Mouse (Mus musculus) stomach, embryonic 16.5 days (tissue): ENCODE results near the gene Lhx8. TPM values are rescaled to one million over a fixed set of nuclear protein-coding genes. Genes with fewer than 3 reads are reported as not detected.
A peak's percentile ranks its signal among the peaks of the same experiment; 100 is the strongest.

Experiments
- ATAC-seq: fragments of 200-750 bp; cut with Nextera tagmentation; 2 replicates; pipeline ENCODE4 v1.8.0; 2017; ENCODE audit warnings: moderate number of reproducible peaks, moderate TSS enrichment; ENCODE audit not compliant: insufficient read depth, low FRiP score
- H3K27ac ChIP-seq: fragments of 300-500 bp; sonication (generic); 2 replicates; pipeline ENCODE4 v1.5.1; 2014; ENCODE audit warnings: low read length
- H3K27me3 ChIP-seq: fragments of 300-500 bp; sonication (generic); 2 replicates; pipeline ENCODE4 v1.6.1; 2014; ENCODE audit warnings: low read length, control low read depth, mixed read lengths; ENCODE audit not compliant: control insufficient read depth, insufficient read depth
- H3K36me3 ChIP-seq: fragments of 300-500 bp; sonication (generic); 2 replicates; pipeline ENCODE4 v1.6.1; 2014; ENCODE audit warnings: low read length; ENCODE audit not compliant: control insufficient read depth, insufficient read depth
- H3K4me1 ChIP-seq: fragments of 300-500 bp; sonication (generic); 2 replicates; pipeline ENCODE4 v1.6.1; 2014; ENCODE audit warnings: low read length, control low read depth, mixed read lengths; ENCODE audit not compliant: control insufficient read depth, insufficient read depth
- H3K4me2 ChIP-seq: fragments of 300-500 bp; sonication (generic); 2 replicates; pipeline ENCODE4 v1.6.1; 2014; ENCODE audit warnings: low read depth, low read length, mixed read lengths
- H3K4me3 ChIP-seq: fragments of 300-500 bp; sonication (generic); replicated peaks from 2 replicates; pipeline ENCODE4 v1.5.1; 2014; ENCODE audit warnings: mild to moderate bottlenecking, low read length
- H3K9ac ChIP-seq: fragments of 300-500 bp; sonication (generic); 2 replicates; pipeline ENCODE4 v1.6.1; 2014; ENCODE audit warnings: low read length
- H3K9me3 ChIP-seq: fragments of 300-500 bp; sonication (generic); replicated peaks from 2 replicates; pipeline ENCODE4 v1.6.1; 2016; ENCODE audit warnings: low read length, control low read depth; ENCODE audit not compliant: control insufficient read depth
- WGBS: fragments of 180-500 bp; shearing (Covaris S2); extraction: QIAGEN DNeasy Blood & Tissue Kit; methylation state at CpG from one replicate; pipeline ENCODE4 v1.1.7; 2014; 5-methylcytosine and 5-hydroxymethylcytosine counted together
- polyA plus RNA-seq: library from polyadenylated mRNA; unstranded; fragments of >200 nt; fragmentation: Nextera tagmentation; extraction: Ambion mirVana; gene quantifications from 2 replicates; pipeline ENCODE4 v1.2.1, GENCODE M21; 2015

The Lhx8 gene
- polyA plus RNA-seq, 1 experiment from 2014 or later = not detected

DNA sequence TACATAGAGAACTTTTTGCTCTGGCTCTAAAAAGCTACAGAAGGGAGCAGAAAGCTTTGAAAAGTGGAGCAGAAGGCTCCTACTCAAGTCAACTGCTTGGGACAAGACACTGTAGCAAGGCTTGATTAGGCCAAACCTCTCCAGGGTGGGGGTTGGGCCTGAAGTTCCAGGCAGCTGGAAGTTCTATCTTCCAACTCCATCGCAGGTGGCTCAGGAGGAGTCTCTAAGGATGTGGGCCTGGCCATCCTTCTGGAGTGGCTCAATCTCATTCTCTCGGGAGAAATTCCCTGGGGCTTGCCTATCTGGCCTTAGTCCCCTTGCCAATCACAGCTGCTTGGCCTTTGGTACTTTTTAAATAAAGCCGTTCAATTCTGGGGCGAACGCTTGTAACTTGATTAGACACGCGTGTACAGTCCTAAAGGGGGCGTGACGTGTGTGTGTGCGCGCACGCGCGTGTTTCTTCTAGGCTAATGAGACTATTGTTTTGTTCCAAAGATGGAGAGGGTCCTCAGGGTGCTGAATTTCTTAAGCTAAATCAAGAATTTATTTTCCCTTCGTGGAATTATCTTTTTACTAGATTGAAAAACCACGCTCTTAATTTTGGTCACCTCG is 9.3 kb upstream of the Lhx8 start:
- Histone ChIP-seq H3K36me3 (no peaks in the 10 kb centered on the region), H3K4me3 (no peak overlapping the region), H3K27ac (no peak overlapping the region), H3K9me3 (no peaks in the 10 kb centered on the region), H3K4me1 (no peaks in the 10 kb centered on the region), H3K4me2 (no peak overlapping the region), H3K9ac (no peak overlapping the region), H3K27me3 (peaks cover 18% of the 10 kb centered on the region)
- 86% methylated on average over 17 of the region's 17 CpGs for WGBS
- no peak for ATAC-seq

DNA sequence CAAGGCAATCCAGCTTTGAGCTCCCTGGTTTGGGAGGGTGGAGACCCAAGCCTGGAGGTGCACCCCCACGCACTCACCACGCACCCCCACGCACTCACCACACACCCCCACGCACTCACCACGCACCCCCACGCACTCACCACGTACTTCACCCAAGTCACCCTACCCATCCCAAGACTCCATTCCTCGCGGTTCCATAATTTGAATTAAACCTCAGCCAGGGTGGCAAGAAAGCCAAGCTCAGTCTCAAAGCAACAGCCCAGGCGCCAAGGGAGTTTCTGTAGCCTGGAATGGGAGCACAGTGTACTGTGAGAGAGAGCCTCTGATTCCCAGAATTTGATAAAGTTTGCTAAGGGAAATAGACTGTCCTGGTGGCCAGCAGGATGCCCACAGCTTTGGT is 4.3 kb upstream of the Lhx8 start:
- no peaks in the 10 kb centered on the region for H3K9me3 ChIP-seq
- no peak overlapping the region for H3K9ac ChIP-seq
- WGBS = 4% methylated on average over 10 of the region's 10 CpGs
- H3K4me2 ChIP-seq = no peak overlapping the region
- H3K4me1 ChIP-seq = peaks cover 10% of the 10 kb centered on the region
- no peak overlapping the region for H3K27ac ChIP-seq
- no peaks in the 10 kb centered on the region for H3K36me3 ChIP-seq
- H3K4me3 ChIP-seq = no peak overlapping the region
- ATAC-seq = no peak
- peaks cover 57% of the 10 kb centered on the region for H3K27me3 ChIP-seq

DNA sequence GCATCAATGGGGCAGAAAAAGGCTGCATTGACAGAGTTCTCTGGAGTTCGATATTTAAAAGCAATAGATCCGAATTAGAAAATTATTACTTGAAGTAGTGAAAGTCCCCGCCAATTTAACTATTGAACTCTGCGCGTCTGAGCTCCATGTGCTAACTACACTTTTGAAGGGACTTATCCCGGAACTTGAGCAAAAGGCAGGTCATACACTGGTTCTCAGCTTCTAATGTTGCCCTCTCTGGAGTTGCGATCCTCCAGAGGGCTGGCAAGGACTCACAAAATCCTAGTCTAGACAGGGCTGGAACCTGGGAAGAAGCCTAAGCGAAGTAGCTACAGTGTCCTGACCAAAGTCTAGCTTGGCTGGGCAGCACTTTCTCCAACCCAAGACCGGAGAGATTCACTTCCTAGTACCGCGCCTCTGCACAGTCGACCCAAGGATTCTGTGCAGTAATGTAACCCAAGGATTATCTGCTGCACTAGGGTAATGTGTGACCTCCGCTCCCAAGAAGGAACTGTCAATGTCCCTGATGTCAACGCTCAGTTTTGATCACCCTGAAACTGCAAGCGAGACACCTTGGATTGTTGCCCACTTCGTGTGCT is 3.0 kb upstream of the Lhx8 start:
- no peak overlapping the region for H3K4me3 ChIP-seq
- WGBS = 4% methylated on average over 16 of the region's 16 CpGs
- no peak overlapping the region for H3K9ac ChIP-seq
- no peak overlapping the region for H3K27ac ChIP-seq
- peaks cover 13% of the 10 kb centered on the region for H3K4me1 ChIP-seq
- H3K27me3 ChIP-seq = peaks cover 62% of the 10 kb centered on the region
- no peaks in the 10 kb centered on the region for H3K36me3 ChIP-seq
- ATAC-seq = no peak
- no peak overlapping the region for H3K4me2 ChIP-seq
- H3K9me3 ChIP-seq = no peaks in the 10 kb centered on the region

GRCm38 (mm10) chr3:154332941-154333340 is 2.5 kb upstream of the Lhx8 start:
- Histone ChIP-seq H3K27me3 (peaks cover 67% of the 10 kb centered on the region), H3K9ac (no peak overlapping the region), H3K4me3 (no peak overlapping the region), H3K9me3 (no peaks in the 10 kb centered on the region), H3K36me3 (no peaks in the 10 kb centered on the region), H3K4me2 (no peak overlapping the region), H3K4me1 (peaks cover 19% of the 10 kb centered on the region), H3K27ac (no peak overlapping the region)
- WGBS = 3% methylated on average over 15 of the region's 15 CpGs
- ATAC-seq = no peak

GRCm38 (mm10) chr3:154332213-154332530 is 1.7 kb upstream of the Lhx8 start:
- ATAC-seq = no peak
- Histone ChIP-seq H3K4me1 (peaks cover 20% of the 10 kb centered on the region), H3K36me3 (no peaks in the 10 kb centered on the region), H3K9me3 (no peaks in the 10 kb centered on the region), H3K4me3 (peak overlapping the region; percentile 31), H3K27ac (no peak overlapping the region), H3K9ac (no peak overlapping the region), H3K4me2 (peak overlapping the region; percentile 44), H3K27me3 (peaks cover 75% of the 10 kb centered on the region)
- 2% methylated on average over 20 of the region's 20 CpGs for WGBS

- Histone ChIP-seq H3K4me1 (peaks cover 20% of the 10 kb centered on the region), H3K9ac (no peak overlapping the region), H3K36me3 (no peaks in the 10 kb centered on the region), H3K27me3 (peaks cover 80% of the 10 kb centered on the region), H3K4me3 (peak overlapping the region; percentile 31), H3K4me2 (peak overlapping the region; percentile 44), H3K9me3 (no peaks in the 10 kb centered on the region), H3K27ac (no peak overlapping the region)
- 3% methylated on average over 21 of the region's 21 CpGs for WGBS
- no peak for ATAC-seq
Measured at GRCm38 (mm10) chr3:154331506-154332212, 1.2 kb upstream of the Lhx8 start.

GRCm38 (mm10) chr3:154331003-154331340 is 513 bp upstream of the Lhx8 start:
- H3K9me3 ChIP-seq = no peaks in the 10 kb centered on the region
- H3K27me3 ChIP-seq = peaks cover 80% of the 10 kb centered on the region
- no peak overlapping the region for H3K4me2 ChIP-seq
- 1% methylated on average over 10 of the region's 10 CpGs for WGBS
- no peak overlapping the region for H3K9ac ChIP-seq
- H3K36me3 ChIP-seq = no peaks in the 10 kb centered on the region
- peaks cover 20% of the 10 kb centered on the region for H3K4me1 ChIP-seq
- no peak overlapping the region for H3K4me3 ChIP-seq
- H3K27ac ChIP-seq = no peak overlapping the region
- ATAC-seq = no peak

DNA sequence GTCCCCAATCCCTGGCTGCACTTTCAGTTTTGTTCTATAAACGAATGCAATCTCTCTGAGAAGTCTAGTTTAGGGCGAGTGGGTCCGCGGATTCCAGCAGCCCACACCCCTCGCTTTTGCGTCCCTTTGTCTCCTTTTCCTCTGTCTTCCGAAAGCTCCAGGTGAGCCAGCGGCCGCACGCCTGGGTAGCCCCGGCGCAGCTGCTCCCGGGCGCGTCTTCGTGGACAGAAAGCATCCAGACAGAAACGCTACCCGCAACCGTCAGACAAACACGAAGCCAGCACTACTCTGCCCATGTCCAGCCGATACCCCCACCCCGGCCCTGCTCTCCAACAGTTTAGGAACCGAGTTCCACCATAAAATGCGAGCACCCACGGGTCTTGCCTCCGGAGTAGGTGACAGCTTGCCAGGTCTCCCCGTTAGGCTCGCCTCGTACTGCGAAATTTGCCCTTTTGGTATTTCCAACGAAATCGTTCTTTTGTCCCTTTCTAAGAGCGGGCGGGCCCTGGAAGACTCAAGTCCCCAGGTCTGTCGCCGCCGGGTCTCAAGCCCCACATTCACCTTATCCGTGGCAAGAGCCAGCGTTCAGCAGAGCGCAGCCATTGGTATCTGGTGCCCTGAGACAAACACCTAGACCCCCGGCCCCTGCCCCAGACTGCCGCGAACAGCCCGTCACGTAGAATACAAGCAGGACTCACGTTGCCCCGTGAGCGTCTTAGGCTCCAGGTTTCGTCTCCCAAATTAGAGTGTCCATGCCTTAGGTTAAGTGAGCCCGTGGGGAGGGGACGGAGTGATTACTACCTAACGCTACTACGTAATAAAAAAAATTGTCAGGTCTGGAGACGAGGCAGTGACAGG is 907 bp downstream of the Lhx8 start:
- Histone ChIP-seq H3K27ac (no peak overlapping the region), H3K9me3 (no peaks in the 10 kb centered on the region), H3K4me3 (peak overlapping the region; percentile 20), H3K36me3 (no peaks in the 10 kb centered on the region), H3K9ac (no peak overlapping the region), H3K4me2 (0 out of 2 replicates have a peak overlapping the region, but pooled peaks have one; percentile 27), H3K4me1 (peaks cover 20% of the 10 kb centered on the region), H3K27me3 (peaks cover 79% of the 10 kb centered on the region)
- ATAC-seq = no peak
- 1% methylated on average over 54 of the region's 54 CpGs for WGBS
